Mouse (Mus musculus) embryo, embryonic 11.5 days (tissue): Measurements from ENCODE around the gene Dnaaf2.

ENCODE experiments used
- DNase-seq: peaks from one replicate; pipeline ENCODE4 v3.0.0-alpha.2; 2012; ENCODE audit warnings: low read depth, low spot score

Dnaaf2 gene

GRCm38 (mm10) chr12:69198164-69198535 lies at the start of gene Dnaaf2:
Dnaaf2 (minus strand) TSS chr12:69198429.
- DNase-seq, result peak; percentile 51

- peak; percentile 42 for DNase-seq
Observed at GRCm38 (mm10) chr12:69241771-69242431, 43.7 kb upstream of the Dnaaf2 start.

DNA sequence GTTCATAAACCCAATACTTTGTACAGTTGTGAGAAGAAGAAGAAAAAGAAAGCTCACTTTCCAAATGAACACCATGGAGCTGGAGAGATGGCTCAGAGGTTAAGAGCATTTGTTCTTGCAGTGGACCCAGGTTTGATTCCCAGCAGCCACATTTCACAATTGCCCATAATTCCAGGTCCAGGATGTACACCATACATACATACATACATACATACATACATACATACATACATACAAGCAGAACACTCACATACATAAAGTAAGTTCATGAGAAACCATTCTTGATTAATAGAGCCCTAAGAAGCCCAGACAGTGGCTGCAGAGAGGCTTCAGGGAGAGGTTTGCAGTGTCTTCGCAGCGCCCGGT lies 43.2 kb upstream of the Dnaaf2 start:
- DNase-seq, result no peak

GRCm38 (mm10) chr12:69240876-69241275 lies 42.6 kb upstream of the Dnaaf2 start, which contains the start of gene Klhdc1:
Klhdc1 (plus strand) TSS chr12:69241176.
- DNase-seq, result no peak

- DNase-seq, result no peak
Observed at GRCm38 (mm10) chr12:69238284-69238683, 40.1 kb upstream of the Dnaaf2 start.

DNA sequence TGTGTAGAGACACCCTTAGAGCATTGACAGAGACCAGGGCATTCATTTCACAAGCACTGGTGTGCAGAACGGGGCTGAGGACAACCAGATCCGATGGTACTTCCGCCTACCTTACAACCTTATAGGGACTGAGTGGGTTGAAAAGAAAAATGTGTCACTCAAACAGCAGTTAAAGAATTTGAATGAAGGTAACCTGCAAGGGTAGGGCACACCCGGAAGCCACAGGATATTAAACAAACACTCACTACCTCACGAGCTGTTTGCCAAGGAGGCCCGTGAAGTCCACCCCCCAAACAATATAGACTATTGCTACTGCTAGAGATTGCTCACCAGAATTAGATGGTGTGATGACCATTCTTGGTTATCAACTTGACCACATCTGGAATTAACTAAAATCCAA lies 37.6 kb upstream of the Dnaaf2 start:
- DNase-seq, result no peak

- DNase-seq, result no peak
Observed at GRCm38 (mm10) chr12:69229251-69229650, 31.0 kb upstream of the Dnaaf2 start.

DNA sequence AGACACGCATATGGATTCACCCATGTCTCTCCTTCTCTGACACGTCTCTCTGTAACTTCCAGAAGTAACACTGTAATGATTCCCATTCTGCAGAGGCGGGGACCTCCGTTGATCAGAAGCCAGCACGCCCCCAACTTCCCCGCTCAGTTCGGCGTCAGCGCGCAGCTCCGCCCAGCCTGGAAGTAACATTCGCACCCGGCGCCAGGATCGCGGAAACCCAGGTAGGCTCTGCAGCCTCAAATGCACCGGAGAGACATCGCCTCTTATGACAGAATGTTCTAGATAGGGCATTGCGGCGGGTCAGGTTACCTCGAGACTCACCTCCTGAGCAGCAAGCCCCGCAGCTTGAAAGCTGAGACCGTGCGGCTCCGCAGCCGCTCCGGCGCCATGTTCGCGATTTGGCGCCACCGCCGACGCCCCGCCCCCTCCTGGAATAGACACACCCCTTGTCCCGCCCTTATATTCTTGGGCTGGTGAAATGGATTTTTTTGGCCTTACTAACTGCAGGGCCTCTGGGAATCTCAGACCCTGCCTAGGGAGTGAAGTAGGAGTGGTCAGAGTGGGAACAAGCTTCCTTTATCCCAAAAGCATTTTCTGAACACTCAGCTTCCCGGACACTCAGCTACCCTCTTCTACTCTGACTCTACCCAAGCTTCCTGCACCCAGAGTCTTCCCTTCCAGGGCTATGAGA lies 29.7 kb upstream of the Dnaaf2 start, which contains the start of gene Pole2:
Gene Pole2 (minus strand): TSS at position 420 of the 691 bp plus-strand sequence.
- DNase-seq, result peak; percentile 81

GRCm38 (mm10) chr12:69220613-69221277 lies 22.5 kb upstream of the Dnaaf2 start:
- no peak for DNase-seq

DNA sequence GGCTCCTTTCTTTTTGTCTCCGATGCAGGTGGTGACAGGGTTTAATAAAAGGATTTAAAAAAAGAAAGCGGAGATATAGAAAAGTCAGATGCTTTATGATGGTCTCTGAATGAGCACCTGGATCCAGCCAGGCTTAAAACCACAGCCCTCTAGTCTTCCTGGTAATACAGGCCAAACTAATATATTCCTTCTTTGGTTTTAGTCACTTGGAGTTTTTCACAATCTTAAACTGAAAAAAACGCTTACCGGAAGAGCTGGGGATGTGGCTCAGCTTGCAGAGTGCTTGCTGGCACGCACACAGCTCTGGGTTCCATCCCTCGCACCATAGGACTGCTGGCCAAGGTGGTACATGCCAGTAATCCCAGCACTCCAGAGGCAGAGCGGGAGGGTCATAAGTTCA lies 18.4 kb upstream of the Dnaaf2 start:
- DNase-seq, result no peak

GRCm38 (mm10) chr12:69215000-69215785 lies 17.0 kb upstream of the Dnaaf2 start:
- DNase-seq, result no peak

GRCm38 (mm10) chr12:69214393-69214792 lies 16.2 kb upstream of the Dnaaf2 start:
- no peak for DNase-seq

GRCm38 (mm10) chr12:69213186-69213777 lies 15.1 kb upstream of the Dnaaf2 start:
- no peak for DNase-seq

GRCm38 (mm10) chr12:69211057-69211456 lies 12.8 kb upstream of the Dnaaf2 start:
- DNase-seq, result no peak

DNA sequence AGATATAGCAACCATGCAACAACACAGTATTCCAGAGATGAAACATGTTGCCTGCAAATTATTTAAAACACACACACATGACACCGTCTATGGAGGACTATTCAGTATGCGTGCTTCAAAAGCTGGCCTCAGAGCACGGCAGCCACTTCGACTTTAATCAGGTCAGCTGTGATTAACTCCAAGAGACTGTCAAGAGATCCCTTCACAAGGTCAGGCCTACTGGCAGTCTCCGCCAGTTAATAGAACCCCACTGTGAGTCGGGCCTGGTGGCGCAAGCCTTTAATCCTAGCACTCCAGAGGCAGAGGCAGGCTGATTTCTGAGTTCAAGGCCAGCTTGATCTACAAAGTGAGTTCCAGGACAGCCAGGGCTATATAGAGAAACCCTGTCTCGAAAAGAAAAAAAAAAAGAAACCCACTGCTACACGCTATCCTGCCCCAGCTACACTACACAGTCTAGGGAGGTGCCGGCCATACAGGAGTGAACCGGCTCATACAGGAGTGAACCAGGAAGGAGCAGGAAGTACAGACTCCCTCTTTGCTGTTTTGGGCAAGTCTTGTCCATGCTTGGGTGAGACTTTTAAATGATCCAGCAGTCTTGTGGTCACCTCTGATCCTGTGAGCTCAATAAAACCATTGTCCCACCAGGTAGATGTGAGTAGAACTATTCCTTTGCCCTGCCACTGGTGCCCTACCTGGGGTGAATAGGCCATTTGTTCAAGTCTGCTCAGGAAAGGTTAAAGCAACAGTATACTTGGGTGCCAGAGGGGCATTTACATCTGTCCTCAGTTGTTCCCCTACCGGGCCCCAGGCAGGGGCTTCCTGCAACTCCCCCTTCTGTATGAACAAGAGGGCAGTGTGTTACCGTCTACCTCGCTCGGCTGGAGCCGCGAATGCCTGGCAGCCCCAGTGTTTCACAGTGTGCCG lies 12.1 kb upstream of the Dnaaf2 start:
- DNase-seq, result no peak

- DNase-seq, result no peak
Observed at GRCm38 (mm10) chr12:69208520-69208919, 10.3 kb upstream of the Dnaaf2 start.

DNA sequence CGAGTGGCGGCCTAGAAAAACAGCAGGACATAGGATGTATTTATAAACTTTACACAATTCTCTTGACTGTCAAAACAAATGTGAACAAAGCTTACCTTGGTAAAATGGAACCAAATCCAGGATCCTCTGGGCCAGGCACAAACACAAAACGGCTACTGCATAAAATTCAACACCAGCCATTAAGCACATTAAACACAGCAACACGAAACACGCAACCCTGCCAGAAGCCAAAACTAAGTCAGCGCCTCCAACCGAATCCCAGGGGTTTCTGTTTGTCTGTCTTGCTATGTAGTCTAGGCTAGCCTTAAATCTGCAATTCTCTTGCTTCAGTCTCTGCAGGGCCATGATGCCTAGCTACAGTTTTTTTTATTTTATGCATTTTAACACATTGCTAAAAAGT lies 9.7 kb upstream of the Dnaaf2 start:
- DNase-seq, result no peak

GRCm38 (mm10) chr12:69207396-69207795 lies 9.2 kb upstream of the Dnaaf2 start:
- DNase-seq, result no peak

GRCm38 (mm10) chr12:69204052-69204833 lies 6.0 kb upstream of the Dnaaf2 start, which contains the start of gene Gm49384:
Gm49384 (minus strand) TSS chr12:69204267.
- DNase-seq, result no peak

GRCm38 (mm10) chr12:69198985-69199384 lies 756 bp upstream of the Dnaaf2 start:
- no peak for DNase-seq
